In genomic region chr16:77401185-77401943, GRCm38 (mm10) we compare ENCODE assay signal across 8 mouse cellular contexts.
DNase-seq lines count a peak whose midpoint lies in the region; ATAC-seq and TF ChIP-seq lines count a peak whose summit lies in the region.

No protein-coding gene starts in this region.

- peak overlapping the region; percentile 77 for H3K4me2 ChIP-seq in heart, embryonic 13.5 days
- H3K4me2 ChIP-seq in forebrain, embryonic 14.5 days (ENCODE audit: low read length): peak overlapping the region; percentile 50
- peak overlapping the region; percentile 52 for H3K4me2 ChIP-seq in midbrain, embryonic 14.5 days (ENCODE audit: low read length)
- no peak overlapping the region for H3K4me2 ChIP-seq in liver, embryonic 11.5 days

- TF ChIP-seq POLR2A in brain, embryonic 14.5 days (IDR thresholded peaks at IDR 0.05; ENCODE audit: borderline replicate concordance, extremely low read depth, insufficient read depth, insufficient read length, poor library complexity, severe bottlenecking): no peak

- H3K4me3 ChIP-seq in heart, embryonic 13.5 days: no peak overlapping the region
- no peak overlapping the region; the same call in 1 of the 2 replicates for H3K4me3 ChIP-seq in forebrain, embryonic 14.5 days (ENCODE audit: low read depth, low read length)
- H3K4me3 ChIP-seq in midbrain, embryonic 14.5 days (replicated peaks; ENCODE audit: low read depth, low read length): 0 out of 2 replicates have a peak overlapping the region, but pooled peaks have one; percentile 23
- H3K4me3 ChIP-seq in liver, embryonic 11.5 days (ENCODE audit: low read depth, low read length): no peak overlapping the region

- peaks cover 44% of the 10 kb centered on the region for H3K4me1 ChIP-seq in heart, embryonic 13.5 days
- H3K4me1 ChIP-seq in forebrain, embryonic 14.5 days (ENCODE audit: control insufficient read depth, insufficient read depth, low read length): peaks cover 50% of the 10 kb centered on the region
- H3K4me1 ChIP-seq in midbrain, embryonic 14.5 days (ENCODE audit: control insufficient read depth, insufficient read depth, low read length): peaks cover 65% of the 10 kb centered on the region
- H3K4me1 ChIP-seq in liver, embryonic 11.5 days (replicated peaks; ENCODE audit: control insufficient read depth, insufficient read depth, low read length): 0 out of 2 replicates have a peak, but pooled peaks cover 7% of the 10 kb centered on the region

- H3K9me3 ChIP-seq in heart, embryonic 13.5 days: no peaks in the 10 kb centered on the region
- H3K9me3 ChIP-seq in forebrain, embryonic 14.5 days (replicated peaks; ENCODE audit: control insufficient read depth, low read length): no peaks in the 10 kb centered on the region
- H3K9me3 ChIP-seq in midbrain, embryonic 14.5 days (ENCODE audit: control insufficient read depth, low read length): no peaks in the 10 kb centered on the region
- no peaks in the 10 kb centered on the region for H3K9me3 ChIP-seq in liver, embryonic 11.5 days (ENCODE audit: control insufficient read depth, low read length)

- DNase-seq in heart, postnatal 4 days: no peak
- DNase-seq in brain, embryonic 14.5 days (ENCODE audit: low read depth): peak; percentile 61
- peak; percentile 44 for DNase-seq in forebrain, embryonic 14.5 days (ENCODE audit: low spot score)
- DNase-seq in midbrain, embryonic 14.5 days: peak; percentile 9
- DNase-seq in spleen, postnatal 10 days (ENCODE audit: low spot score in 2 of 2): no peak
- no peak for DNase-seq in T-cell, adult 2 months (ENCODE audit: low spot score)
- DNase-seq in liver, embryonic 11.5 days (ENCODE audit: low spot score): no peak

- H3K9ac ChIP-seq in heart, embryonic 13.5 days: peak overlapping the region; percentile 79
- H3K9ac ChIP-seq in forebrain, embryonic 14.5 days (ENCODE audit: low read length): peak overlapping the region; percentile 58
- H3K9ac ChIP-seq in midbrain, embryonic 14.5 days (replicated peaks; ENCODE audit: low read length): peak overlapping the region; percentile 36; the same call in 1 of the 2 replicates
- H3K9ac ChIP-seq in liver, embryonic 11.5 days (ENCODE audit: low read depth, low read length): no peak overlapping the region

- 67% methylated on average over 4 of the region's 4 CpGs for WGBS in heart, embryonic 13.5 days
- WGBS in forebrain, embryonic 14.5 days: 9% methylated on average over 4 of the region's 4 CpGs
- 7% methylated on average over 4 of the region's 4 CpGs for WGBS in midbrain, embryonic 14.5 days
- 71% methylated on average over 4 of the region's 4 CpGs for WGBS in liver, embryonic 11.5 days

- H3K27me3 ChIP-seq in heart, embryonic 13.5 days (replicated peaks): no peaks in the 10 kb centered on the region
- no peaks in the 10 kb centered on the region for H3K27me3 ChIP-seq in forebrain, embryonic 14.5 days (replicated peaks; ENCODE audit: control insufficient read depth, insufficient read depth, low read length)
- no peaks in the 10 kb centered on the region for H3K27me3 ChIP-seq in midbrain, embryonic 14.5 days (ENCODE audit: control insufficient read depth, insufficient read depth, low read length)
- no peaks in the 10 kb centered on the region for H3K27me3 ChIP-seq in liver, embryonic 11.5 days (replicated peaks; ENCODE audit: control insufficient read depth, insufficient read depth, low read length)

- H3K36me3 ChIP-seq in heart, embryonic 13.5 days: peaks cover 5% of the 10 kb centered on the region
- no peaks in the 10 kb centered on the region for H3K36me3 ChIP-seq in forebrain, embryonic 14.5 days (ENCODE audit: control insufficient read depth, insufficient read depth, low read length)
- no peaks in the 10 kb centered on the region for H3K36me3 ChIP-seq in midbrain, embryonic 14.5 days (ENCODE audit: control insufficient read depth, insufficient read depth, low read length)
- H3K36me3 ChIP-seq in liver, embryonic 11.5 days (ENCODE audit: control insufficient read depth, insufficient read depth, low read length): no peaks in the 10 kb centered on the region

- no peak for TF ChIP-seq CTCF in brain, embryonic 14.5 days (IDR thresholded peaks at IDR 0.05; ENCODE audit: borderline replicate concordance, extremely low read depth, insufficient read depth, insufficient read length)

- ATAC-seq in heart, embryonic 13.5 days (ENCODE audit: extremely low read depth, insufficient number of reproducible peaks, low FRiP score, low TSS enrichment): no peak
- no peak for ATAC-seq in forebrain, embryonic 14.5 days
- ATAC-seq in midbrain, embryonic 14.5 days (ENCODE audit: low FRiP score, low TSS enrichment): 0 out of 2 replicates have a peak, but pooled peaks have one; percentile 2
- no peak for ATAC-seq in liver, embryonic 11.5 days (replicated peaks; ENCODE audit: low FRiP score)

- H3K27ac ChIP-seq in heart, embryonic 13.5 days (replicated peaks): peak overlapping the region; percentile 82
- H3K27ac ChIP-seq in forebrain, embryonic 14.5 days (ENCODE audit: low read depth, low read length): peak overlapping the region; percentile 89
- H3K27ac ChIP-seq in midbrain, embryonic 14.5 days (replicated peaks; ENCODE audit: low read depth, low read length): peak overlapping the region; percentile 82
- H3K27ac ChIP-seq in liver, embryonic 11.5 days (ENCODE audit: low read depth, low read length): no peak overlapping the region

Comparison
In these comparisons a context has a peak if more than half of its experiments do, and no peak if none do; other contexts are left out.
1. DNase-seq: peak in brain, embryonic 14.5 days (single experiment), forebrain, embryonic 14.5 days (single experiment) and midbrain, embryonic 14.5 days (single experiment); none in heart, postnatal 4 days (single experiment), spleen, postnatal 10 days (0 of 2), T-cell, adult 2 months (single experiment) and liver, embryonic 11.5 days (single experiment).